Mouse (Mus musculus) urinary bladder, postnatal 14 days (tissue): ENCODE data around the gene Krt34.

Experiments used
- DNase-seq: peaks from one replicate; pipeline ENCODE4 v3.0.0; 2021; ENCODE audit warnings: low spot score

Gene Krt34

DNA sequence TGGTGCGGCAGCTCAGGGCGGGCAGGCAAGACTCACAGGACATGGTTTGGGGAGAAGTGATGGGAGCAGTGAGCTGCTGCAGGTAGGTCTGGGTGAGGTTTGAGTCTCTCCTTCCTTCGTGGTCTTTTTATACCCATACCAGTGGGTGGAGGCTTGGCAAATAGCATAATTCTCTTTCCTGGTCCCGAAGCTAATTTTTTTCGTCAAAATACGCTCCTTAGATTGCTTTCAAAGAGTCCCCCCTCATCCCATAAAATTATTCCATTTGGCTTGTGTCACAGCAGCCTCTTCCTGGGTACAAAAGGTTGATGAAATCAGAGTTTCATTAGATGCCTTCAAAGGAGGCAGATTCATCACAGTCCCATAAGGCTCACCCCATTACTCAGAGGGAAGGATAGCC lies at the start of gene Krt34:
Gene Krt34 (minus strand): TSS at position 101 of the 400 bp plus-strand sequence.
- DNase-seq, result no peak

DNA sequence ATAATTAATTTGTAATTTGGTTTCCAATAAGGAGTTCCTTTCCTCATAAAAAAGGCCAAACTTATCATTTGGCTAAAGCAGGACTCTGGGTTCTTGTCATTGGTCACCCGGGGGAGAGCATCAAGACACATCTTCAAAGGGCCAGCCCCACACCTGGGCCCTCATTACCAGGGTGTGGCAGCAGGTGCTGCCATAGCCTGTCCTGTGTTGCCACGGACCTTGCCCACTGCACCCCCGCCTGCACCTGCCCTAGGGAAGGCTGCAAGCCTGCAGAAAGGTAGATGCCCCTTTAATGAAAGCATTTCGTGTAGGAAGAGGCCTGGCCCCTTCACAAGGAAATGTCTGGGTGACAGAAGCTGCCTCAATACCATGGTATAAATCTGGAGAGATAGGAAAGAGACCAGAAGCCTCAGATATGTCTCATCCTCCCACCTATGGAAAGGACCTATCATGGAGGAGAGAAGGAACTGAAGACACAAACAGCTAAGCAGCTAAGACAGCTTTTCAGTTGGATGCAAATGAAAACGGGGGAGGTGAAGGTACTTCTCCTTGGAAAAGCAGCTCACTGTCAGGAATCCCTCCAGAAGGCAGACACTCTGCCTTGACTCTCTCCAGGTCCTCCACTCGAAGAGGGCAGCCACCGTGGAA lies 47.1 kb upstream of the Krt34 start:
- DNase-seq, result no peak

- DNase-seq, result no peak
These were observed 46.5 kb upstream of the Krt34 start, which contains the start of gene Krt32 for GRCm38 (mm10) chr11:100087861-100088260. Gene Krt32 (minus strand): TSS chr11:100088226.

GRCm38 (mm10) chr11:100073873-100074272 lies 32.5 kb upstream of the Krt34 start:
- DNase-seq, result no peak

DNA sequence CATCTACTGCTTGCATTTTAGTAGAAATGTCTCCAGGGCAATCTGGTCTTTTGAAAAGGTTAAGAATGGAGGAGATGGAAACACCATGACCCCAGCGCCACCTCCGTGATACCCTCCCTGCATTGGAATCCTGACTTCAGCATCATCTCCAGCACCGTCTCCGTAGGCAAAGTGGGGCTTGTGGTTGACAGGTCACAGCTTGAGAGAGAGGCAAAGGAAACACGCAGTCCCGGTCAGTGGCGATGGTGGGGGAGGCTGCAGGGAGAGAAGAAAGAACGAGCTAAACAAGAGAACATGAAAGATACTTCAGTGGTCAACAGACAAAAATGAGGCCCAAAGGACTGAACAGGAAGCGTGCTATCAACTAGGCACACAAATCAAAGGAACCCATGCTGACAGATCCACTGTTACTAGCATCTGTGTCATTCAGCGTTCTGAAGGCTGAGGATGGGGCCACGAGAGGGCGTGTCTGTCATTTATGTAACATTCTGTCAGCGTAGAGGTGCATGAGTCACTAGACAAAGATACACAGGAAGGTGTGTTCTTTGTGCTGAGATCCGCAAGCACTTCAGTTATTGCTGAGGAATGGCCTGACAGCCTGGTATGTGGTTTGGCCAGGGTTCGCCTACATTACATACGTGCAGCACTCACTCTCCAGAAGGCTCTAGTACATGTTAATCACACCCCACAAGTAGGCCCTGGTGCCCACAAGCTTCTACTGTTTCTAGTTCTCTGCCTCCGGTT lies 26.1 kb upstream of the Krt34 start:
- peak; percentile 78 for DNase-seq

DNA sequence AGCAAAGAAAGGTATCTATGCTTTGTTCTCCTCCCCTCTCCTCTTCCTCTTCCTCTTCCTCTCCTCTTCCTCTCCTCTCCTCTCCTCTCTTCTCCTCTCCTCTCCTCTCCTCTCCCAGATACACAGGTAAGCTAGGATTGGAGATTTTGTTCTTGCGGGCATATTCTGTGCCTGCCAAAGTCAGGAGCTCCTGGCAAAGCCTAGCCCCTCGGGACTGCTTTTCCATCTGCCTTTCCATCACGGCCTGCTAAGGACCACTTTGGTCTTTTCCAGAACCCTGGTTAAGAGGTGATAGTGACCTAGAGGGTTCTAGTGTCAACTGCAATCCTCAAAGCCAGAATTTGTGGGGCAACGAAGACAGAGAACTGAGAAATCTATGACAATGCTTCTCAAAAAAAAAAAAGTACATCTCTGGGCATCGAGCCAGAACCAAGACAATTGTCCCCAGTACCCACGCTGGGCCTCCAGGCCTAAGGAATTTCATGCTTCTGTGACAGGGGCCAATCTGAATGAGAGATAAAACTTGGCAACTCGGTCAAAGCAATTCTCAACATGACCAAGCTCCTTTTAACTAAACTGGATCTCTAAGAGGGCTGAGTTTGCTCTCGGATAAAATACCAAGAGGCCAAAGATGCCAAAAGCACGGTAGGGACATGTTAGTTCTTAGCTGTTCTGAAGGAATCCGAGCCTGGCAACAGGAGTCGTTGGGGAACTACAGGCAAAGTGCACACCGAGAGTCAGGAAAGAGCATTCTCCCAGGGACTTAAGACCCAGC lies 25.1 kb upstream of the Krt34 start:
- peak; percentile 32 for DNase-seq

- no peak for DNase-seq
These were observed 17.5 kb upstream of the Krt34 start for GRCm38 (mm10) chr11:100058875-100059274.

DNA sequence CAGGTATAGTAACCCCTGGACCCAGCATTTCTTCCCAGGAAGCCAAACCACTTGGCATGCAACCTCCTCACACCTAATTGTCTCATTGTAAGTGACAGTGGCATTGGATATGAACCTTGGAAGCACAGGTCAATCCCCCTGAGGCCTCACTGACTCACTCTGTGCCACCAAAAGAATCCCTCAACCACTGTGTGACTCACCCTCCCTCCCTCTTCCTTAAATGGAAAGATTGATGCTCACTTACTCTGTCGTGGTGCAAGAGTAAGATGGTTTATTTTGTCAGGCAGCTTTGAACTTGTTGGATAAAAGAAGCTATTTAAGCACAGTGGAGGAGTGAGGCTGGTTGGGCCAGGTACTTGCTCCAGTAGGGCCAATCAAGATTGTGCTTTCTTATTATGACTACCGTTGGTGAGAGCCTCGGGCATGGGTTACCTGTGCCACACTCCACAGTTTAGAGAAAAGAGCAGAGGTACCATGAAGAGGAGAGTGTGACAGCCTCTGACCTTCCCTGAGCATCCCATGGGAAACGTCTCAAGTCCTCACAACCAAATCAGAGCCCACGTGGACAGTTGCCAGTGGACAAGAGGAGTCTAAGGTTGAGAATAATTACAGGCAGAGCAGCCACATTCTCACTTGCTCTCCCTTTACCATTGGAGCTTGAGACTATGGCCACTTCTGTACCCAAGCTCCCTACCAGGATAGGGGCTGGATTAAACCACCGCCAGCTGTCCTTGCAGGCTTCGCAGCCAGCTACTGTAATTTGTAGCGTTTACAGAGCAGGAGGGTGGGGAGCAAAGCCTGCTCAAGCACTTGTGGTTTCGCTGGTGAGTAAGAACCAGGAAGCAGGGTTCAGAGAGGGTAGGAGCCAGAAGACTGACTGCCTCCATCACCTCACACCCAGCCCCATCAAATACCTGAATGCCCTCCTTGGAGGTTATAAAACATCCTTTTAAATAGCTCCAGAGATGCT lies 14.6 kb upstream of the Krt34 start:
- peak; percentile 23 for DNase-seq

DNA sequence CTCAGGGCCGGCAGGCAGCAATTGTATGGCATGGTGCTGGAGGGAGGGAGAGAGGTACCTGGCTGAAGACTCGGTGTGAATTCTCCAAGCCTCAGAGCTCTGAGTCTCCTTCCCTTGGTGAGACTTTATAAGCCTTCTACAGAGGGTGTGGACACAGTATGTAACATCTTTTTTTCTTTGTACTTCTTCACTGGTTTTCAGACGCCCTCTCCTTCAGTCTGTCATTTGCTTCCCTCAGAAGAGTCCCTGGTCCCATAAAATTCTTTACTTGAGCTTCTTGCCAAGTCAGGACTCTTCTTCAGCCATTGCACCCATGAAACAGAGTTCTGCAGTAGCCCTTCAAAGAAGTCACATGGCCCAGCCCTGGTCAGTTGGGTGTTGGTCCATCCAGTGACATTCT lies 9.1 kb upstream of the Krt34 start, which contains the start of gene Krt31:
Gene Krt31 (minus strand): TSS at position 101 of the 400 bp plus-strand sequence.
- no peak for DNase-seq

DNA sequence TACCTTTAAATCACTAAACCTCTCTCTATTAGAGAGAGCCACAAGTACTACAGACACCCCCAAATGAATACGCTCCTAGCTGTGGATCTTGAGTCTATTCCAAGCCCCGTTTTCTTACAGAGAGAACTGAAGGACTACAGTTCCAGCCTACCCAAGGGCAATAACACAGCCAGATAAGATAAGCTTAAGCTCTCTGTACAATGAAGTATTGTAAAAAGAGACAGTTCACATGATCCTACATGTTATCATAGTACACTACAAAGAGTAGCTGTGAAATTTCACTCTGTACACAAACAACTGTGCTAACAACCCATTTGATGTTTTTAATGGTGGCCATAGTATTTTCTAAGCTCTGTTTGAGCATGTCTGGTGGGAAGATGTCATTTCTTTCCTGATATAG lies 5.8 kb upstream of the Krt34 start:
- no peak for DNase-seq

GRCm38 (mm10) chr11:100046303-100046866 lies 5.0 kb upstream of the Krt34 start:
- no peak for DNase-seq

DNA sequence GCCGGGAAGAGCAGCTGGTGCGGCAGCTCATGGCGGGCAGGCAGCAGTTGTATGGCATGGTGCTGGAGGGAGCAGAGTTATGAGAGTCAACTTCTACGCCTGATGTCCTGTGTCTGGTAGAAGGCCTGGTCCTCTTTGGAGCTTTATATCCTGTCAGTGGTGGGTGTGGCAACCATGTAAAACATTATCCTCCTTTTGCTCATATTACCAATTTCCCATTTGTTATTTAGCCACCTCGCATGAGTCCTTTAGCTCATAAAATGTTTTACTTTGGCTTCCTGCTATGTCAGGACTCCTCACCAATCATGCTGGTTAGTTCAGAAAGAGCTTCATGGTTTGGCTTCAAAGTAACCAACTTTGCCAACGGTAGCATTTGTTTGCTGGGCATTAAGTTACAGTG lies 11.6 kb downstream of the Krt34 start, which contains the start of gene Krt33b:
Gene Krt33b (minus strand): TSS at position 101 of the 400 bp plus-strand sequence.
- DNase-seq, result no peak

DNA sequence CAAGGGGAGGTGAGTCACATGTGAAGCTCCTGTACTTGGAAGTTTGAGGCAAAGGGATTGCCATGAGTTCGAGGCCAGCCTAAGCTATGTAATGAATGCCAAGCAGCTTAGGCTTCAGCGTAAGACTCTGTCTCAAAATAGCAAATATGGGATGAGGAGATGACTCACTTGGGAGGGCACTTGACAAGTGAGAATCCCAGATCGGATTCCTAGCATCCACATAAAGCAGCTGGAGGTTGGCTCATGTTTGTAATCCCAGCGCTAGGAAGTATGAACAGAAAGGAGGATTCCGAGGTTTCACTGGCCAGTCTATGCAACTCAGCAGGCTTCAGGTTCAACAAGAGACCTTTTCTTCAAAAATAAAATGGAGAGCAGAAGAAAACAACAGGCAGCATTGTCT lies 19.9 kb downstream of the Krt34 start:
- no peak for DNase-seq

- DNase-seq, result no peak
These were observed 21.9 kb downstream of the Krt34 start for GRCm38 (mm10) chr11:100019466-100019865.

DNA sequence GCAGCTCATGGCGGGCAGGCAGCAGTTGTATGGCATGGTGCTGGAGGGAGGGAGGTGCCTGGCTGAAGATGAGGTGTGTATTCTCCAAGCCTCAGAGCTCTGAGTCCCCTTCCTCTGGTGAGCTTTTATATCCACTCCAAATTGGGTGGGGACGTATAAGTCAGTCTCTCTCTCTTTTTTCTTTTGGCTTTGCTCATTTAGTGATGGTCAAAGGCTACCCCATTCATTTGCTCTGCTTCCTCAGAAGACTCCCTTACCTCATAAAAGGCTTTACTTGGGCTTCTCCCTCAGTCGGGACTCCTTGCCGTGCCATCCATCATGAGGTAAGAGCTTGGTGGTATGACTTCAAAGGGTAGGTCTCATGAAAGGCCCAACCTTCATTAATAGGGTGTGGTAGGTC lies 25.2 kb downstream of the Krt34 start, which contains the start of gene Krt33a:
Gene Krt33a (minus strand): TSS at position 101 of the 400 bp plus-strand sequence.
- DNase-seq, result no peak

GRCm38 (mm10) chr11:100013691-100014171 lies 27.6 kb downstream of the Krt34 start:
- peak; percentile 72 for DNase-seq

GRCm38 (mm10) chr11:100010682-100011081 lies 30.7 kb downstream of the Krt34 start:
- DNase-seq, result no peak

DNA sequence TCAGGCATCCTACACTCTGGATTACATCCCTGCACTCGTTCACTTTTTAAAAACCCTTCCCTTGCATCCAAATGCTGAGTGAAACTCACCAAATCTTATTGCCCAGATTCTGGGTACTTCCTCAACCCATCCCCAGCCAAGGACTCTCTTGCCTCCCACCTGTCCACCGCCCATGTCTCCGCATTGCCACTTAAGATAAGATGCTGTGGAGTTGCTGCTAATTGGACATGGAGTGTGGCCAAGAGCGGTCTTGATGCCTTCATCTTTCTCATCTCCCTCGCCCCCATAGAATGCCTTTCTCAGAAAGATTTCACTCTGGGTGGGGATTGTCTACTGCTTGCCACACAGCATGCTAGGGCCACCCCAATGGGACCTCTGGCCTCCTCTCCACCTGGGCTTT lies 33.0 kb downstream of the Krt34 start:
- DNase-seq, result no peak

DNA sequence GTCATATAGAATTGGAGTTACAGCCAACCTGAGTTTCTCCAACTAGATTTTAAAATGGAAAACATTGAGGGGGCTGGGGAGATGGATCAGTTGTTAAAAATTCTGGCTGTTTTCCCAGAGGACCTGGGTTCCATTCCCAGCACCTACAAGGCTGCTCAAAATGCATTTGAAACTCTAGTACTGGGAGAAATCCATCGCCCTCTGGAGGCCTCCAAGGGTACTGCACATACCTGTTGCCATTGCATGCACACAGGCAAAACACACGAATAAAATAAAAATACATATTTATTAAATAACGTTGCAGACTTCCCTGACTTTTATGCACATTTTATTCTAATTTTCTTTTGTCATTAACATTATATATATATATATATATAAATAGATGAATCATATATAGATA lies 34.7 kb downstream of the Krt34 start:
- no peak for DNase-seq

DNA sequence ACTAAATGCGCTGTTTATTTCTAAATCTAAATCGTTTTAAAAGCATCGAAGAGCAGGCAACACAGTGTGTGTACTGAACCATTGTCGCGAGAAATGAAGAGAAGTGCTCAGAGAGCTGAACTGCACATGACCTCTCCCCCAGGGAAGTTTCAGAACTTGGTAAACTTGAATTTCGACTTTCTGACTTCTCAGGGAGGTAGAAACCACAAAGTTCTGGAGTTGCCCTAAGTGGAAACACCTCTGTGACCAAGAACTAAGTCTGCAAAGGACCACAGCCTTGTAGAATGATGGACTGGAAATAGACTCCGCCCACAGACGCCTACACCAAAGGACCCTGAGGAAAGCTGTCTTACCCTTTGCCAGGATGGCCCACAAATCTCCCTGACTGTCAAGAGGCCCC lies 35.4 kb downstream of the Krt34 start:
- peak; percentile 36 for DNase-seq

- DNase-seq, result peak; percentile 79
These were observed 36.5 kb downstream of the Krt34 start for GRCm38 (mm10) chr11:100004846-100005245.
